Mouse (Mus musculus): ENCODE measurements around the gene Hs3st6. TPM values are rescaled to one million over a fixed set of nuclear protein-coding genes. Genes with fewer than 3 reads are reported as not detected.
"Not testable (repeated sequence)": the region's sequence is repeated elsewhere in the genome, so short reads cannot be mapped to it uniquely, and the experiment has no call there.

The Hs3st6 gene
- polyA plus RNA-seq, 1 experiment = 0.29 TPM

- Histone ChIP-seq H3K4me3 (ENCODE audit: insufficient read depth, low read length) (peak overlapping the region; percentile 51), H3K27ac (ENCODE audit: insufficient read depth, low read length) (no peak overlapping the region), H3K4me1 (ENCODE audit: control insufficient read depth, insufficient read depth, low read length) (peaks cover 5% of the 10 kb centered on the region; the same call in 1 of the 2 replicates)
- TF ChIP-seq CTCF (IDR thresholded peaks at IDR 0.05; ENCODE audit: extremely low read depth, insufficient read depth, low read length) (no peak), POLR2A (IDR thresholded peaks at IDR 0.05; ENCODE audit: extremely low read depth, insufficient read depth, low read length) (peak; percentile 99)
Measured at GRCm38 (mm10) chr17:24719494-24720222, 33.1 kb upstream of the Hs3st6 start.

GRCm38 (mm10) chr17:24720616-24721015 lies 32.2 kb upstream of the Hs3st6 start:
- not testable (repeated sequence) for H3K4me1 ChIP-seq (ENCODE audit: control insufficient read depth, insufficient read depth, low read length); H3K27ac ChIP-seq (ENCODE audit: insufficient read depth, low read length)
- H3K4me3 ChIP-seq (ENCODE audit: insufficient read depth, low read length) = peak overlapping the region; percentile 51

DNA sequence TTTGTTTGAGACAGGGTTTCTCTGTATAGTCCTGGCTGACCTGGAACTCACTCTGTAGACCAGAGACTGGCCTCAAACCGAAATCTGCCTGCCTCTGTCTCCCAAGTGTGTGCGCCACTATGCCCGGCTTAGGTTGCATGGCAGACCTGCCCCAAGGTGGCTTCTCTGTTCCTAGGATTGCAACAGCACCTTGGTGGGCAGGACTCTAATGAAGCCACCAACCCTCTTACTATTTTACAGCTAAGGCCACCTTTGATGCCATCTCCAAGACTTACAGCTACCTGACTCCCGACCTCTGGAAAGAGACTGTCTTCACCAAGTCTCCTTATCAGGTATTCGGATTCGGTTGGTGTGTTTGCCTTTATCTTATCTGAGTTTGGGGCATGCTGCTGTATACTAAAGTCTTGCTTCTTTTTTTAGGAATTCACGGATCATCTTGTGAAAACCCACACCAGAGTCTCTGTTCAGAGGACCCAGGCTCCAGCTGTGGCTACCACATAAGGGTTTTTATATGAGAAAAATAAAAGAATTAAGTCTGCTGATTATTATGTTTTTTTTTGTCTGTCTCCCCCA lies 31.3 kb upstream of the Hs3st6 start:
- not testable (repeated sequence) for H3K27ac ChIP-seq (ENCODE audit: insufficient read depth, low read length); H3K4me1 ChIP-seq (ENCODE audit: control insufficient read depth, insufficient read depth, low read length)
- 0 out of 2 replicates have a peak overlapping the region, but pooled peaks have one; percentile 51 for H3K4me3 ChIP-seq (ENCODE audit: insufficient read depth, low read length)
- TF ChIP-seq POLR2A (IDR thresholded peaks at IDR 0.05; ENCODE audit: extremely low read depth, insufficient read depth, low read length) = 0 out of 2 replicates have a peak, but pooled peaks have one; percentile 31

GRCm38 (mm10) chr17:24722220-24722924 lies 30.4 kb upstream of the Hs3st6 start:
- TF ChIP-seq POLR2A (IDR thresholded peaks at IDR 0.05; ENCODE audit: extremely low read depth, insufficient read depth, low read length) (0 out of 2 replicates have a peak, but pooled peaks have one; percentile 1), CTCF (IDR thresholded peaks at IDR 0.05; ENCODE audit: extremely low read depth, insufficient read depth, low read length) (no peak)
- Histone ChIP-seq H3K4me3 (ENCODE audit: insufficient read depth, low read length) (no peak overlapping the region), H3K4me1 (ENCODE audit: control insufficient read depth, insufficient read depth, low read length) (peaks cover 5% of the 10 kb centered on the region; the same call in 1 of the 2 replicates), H3K27ac (ENCODE audit: insufficient read depth, low read length) (no peak overlapping the region)

DNA sequence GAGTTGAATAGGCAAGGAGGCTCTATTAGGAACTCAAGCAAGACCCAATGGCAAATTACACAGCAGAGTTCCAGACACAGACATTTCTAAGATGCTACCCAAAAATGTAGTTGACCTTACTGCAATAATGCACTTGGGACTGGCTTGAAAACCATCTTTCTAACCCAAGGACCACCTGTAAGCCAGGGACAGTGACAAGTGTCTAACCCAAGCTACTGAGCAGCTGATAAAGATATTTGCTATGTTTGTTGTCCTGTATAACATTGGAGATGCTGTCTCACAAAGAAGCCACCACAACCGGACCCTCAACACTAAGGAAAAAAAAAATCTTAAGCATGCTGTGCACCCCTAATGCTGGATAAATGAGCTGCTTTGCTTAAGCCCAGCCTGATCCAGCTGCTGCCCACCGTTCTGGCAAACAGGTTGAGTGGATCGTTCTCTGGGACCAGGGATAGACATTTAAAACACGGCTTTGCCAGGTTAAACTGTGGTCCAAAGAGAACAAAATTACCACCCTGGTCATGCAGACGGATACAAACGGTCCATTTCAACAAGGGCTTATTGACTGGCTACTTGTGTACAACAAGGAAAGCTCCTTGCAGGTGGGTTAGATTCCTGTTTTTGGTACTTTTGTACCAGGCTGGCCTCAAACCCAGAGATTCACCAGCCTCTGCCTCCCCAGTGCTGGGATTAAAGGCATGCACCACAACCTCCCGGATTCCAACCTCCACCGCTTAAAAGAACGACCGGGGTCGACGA lies 29.5 kb upstream of the Hs3st6 start:
- peaks cover 5% of the 10 kb centered on the region; the same call in 1 of the 2 replicates for H3K4me1 ChIP-seq (ENCODE audit: control insufficient read depth, insufficient read depth, low read length)
- H3K27ac ChIP-seq (ENCODE audit: insufficient read depth, low read length) = no peak overlapping the region
- H3K4me3 ChIP-seq (ENCODE audit: insufficient read depth, low read length) = peak overlapping the region; percentile 68
- no peak for TF ChIP-seq CTCF (IDR thresholded peaks at IDR 0.05; ENCODE audit: extremely low read depth, insufficient read depth, low read length)
- TF ChIP-seq POLR2A (IDR thresholded peaks at IDR 0.05; ENCODE audit: extremely low read depth, insufficient read depth, low read length) = no peak

- Histone ChIP-seq H3K27ac (ENCODE audit: insufficient read depth, low read length) (peak overlapping the region; percentile 48; the same call in 1 of the 2 replicates), H3K4me1 (ENCODE audit: control insufficient read depth, insufficient read depth, low read length) (peaks cover 5% of the 10 kb centered on the region; the same call in 1 of the 2 replicates), H3K4me3 (ENCODE audit: insufficient read depth, low read length) (peak overlapping the region; percentile 68)
- TF ChIP-seq POLR2A (IDR thresholded peaks at IDR 0.05; ENCODE audit: extremely low read depth, insufficient read depth, low read length) (no peak), CTCF (IDR thresholded peaks at IDR 0.05; ENCODE audit: extremely low read depth, insufficient read depth, low read length) (no peak)
Measured at GRCm38 (mm10) chr17:24723881-24724180, 29.0 kb upstream of the Hs3st6 start.

- H3K4me3 ChIP-seq (ENCODE audit: insufficient read depth, low read length) = peak within 1 kb of the TSS; percentile 68
- TF ChIP-seq POLR2A (IDR thresholded peaks at IDR 0.05; ENCODE audit: extremely low read depth, insufficient read depth, low read length) (peak; percentile 95), CTCF (IDR thresholded peaks at IDR 0.05; ENCODE audit: extremely low read depth, insufficient read depth, low read length) (peak; percentile 95)
- H3K27ac ChIP-seq (ENCODE audit: insufficient read depth, low read length) = peak within 1 kb of the TSS; percentile 48; the same call in 1 of the 2 replicates
- H3K4me1 ChIP-seq (ENCODE audit: control insufficient read depth, insufficient read depth, low read length) = peaks cover 5% of the 10 kb centered on the region; the same call in 1 of the 2 replicates
Measured at GRCm38 (mm10) chr17:24724184-24724583, 28.6 kb upstream of the Hs3st6 start, which contains the start of gene Ndufb10. Ndufb10 (minus strand) TSS chr17:24724478.

GRCm38 (mm10) chr17:24725637-24726390 lies 27.0 kb upstream of the Hs3st6 start:
- TF ChIP-seq CTCF (IDR thresholded peaks at IDR 0.05; ENCODE audit: extremely low read depth, insufficient read depth, low read length) (no peak), POLR2A (IDR thresholded peaks at IDR 0.05; ENCODE audit: extremely low read depth, insufficient read depth, low read length) (no peak)
- Histone ChIP-seq H3K4me1 (ENCODE audit: control insufficient read depth, insufficient read depth, low read length) (peaks cover 5% of the 10 kb centered on the region; the same call in 1 of the 2 replicates), H3K4me3 (ENCODE audit: insufficient read depth, low read length) (no peak overlapping the region), H3K27ac (ENCODE audit: insufficient read depth, low read length) (no peak overlapping the region)
